24 mouse cellular contexts compared by ENCODE assay signal in genomic region chr10:18909307-18909706, GRCm38 (mm10).
DNase-seq lines count a peak whose midpoint lies in the region; ATAC-seq and TF ChIP-seq lines count a peak whose summit lies in the region.
"Had no signal": no experiment of that assay in that cellular context is flagged by ENCODE, and none has a peak within 500 bp of the region (broad histone marks: within the 10 kb centered on the region; RNA-seq: fewer than 3 reads in every experiment).

No protein-coding gene starts in this region.

- ATAC-seq in common myeloid progenitor, adult 5-6 weeks (replicated peaks; ENCODE audit: low read depth, poor library complexity, severe bottlenecking) = peak; percentile 45; the same call in 1 of the 2 replicates
- ATAC-seq: forebrain, embryonic 13.5 days; hindbrain, postnatal 0 days; midbrain, embryonic 13.5 days had no signal

- no peak overlapping the region for H3K27ac ChIP-seq in layer of hippocampus, adult 2 months
- H3K27ac ChIP-seq: forebrain, embryonic 13.5 days; gastrocnemius, adult 2 months; hindbrain, postnatal 0 days; limb, embryonic 15.5 days; liver, embryonic 15.5 days; midbrain, embryonic 13.5 days; neural tube, embryonic 12.5 days had no signal

- H3K4me3 ChIP-seq in layer of hippocampus, adult 2 months = no peak overlapping the region
- H3K4me3 ChIP-seq: forebrain, embryonic 13.5 days; gastrocnemius, adult 2 months; limb, embryonic 15.5 days; liver, embryonic 15.5 days; megakaryocyte, embryonic 14.5 days; midbrain, embryonic 13.5 days; neural tube, embryonic 12.5 days had no signal

- TF ChIP-seq CTCF in layer of hippocampus, adult 2 months (conservative IDR thresholded peaks at IDR 0.05) = peak; percentile 29

- DNase-seq in layer of hippocampus, adult 2 months (ENCODE audit: low spot score in 2 of 2) = no peak
- no peak for DNase-seq in layer of hippocampus, postnatal 25 days (ENCODE audit: extremely low spot score in 1 of 2, low spot score in 1 of 2)
- DNase-seq in A20 (ENCODE audit: low read depth, low spot score) (peak; percentile 35), ES-CJ7 (ENCODE audit: low read depth, low spot score) (peak; percentile 38)
- DNase-seq in adrenal gland, postnatal 25 days = no peak
- DNase-seq in urinary bladder, postnatal 36 days (ENCODE audit: low spot score in 2 of 2) = no peak
- DNase-seq: adrenal gland, postnatal 14 days; cerebellum, adult 9-10 months; embryo, embryonic 11 days; gastrocnemius, adult 2 months; heart, postnatal 10 days; kidney, adult 11 months; left cerebral cortex, postnatal 4 days; lung, postnatal 14 days; retina, postnatal 1 day; thymus, postnatal 4 days had no signal

Comparison
In these comparisons a context has a peak if more than half of its experiments do, and no peak if none do; other contexts are left out.
1. DNase-seq: peak in A20 (single experiment) and ES-CJ7 (single experiment); none in layer of hippocampus, adult 2 months (0 of 2), layer of hippocampus, postnatal 25 days (0 of 2), adrenal gland, postnatal 25 days (single experiment) and urinary bladder, postnatal 36 days (0 of 2).